Mouse (Mus musculus) right cerebral cortex, postnatal 14 days (tissue): ENCODE results near the gene Nfia.

Experiments used
- DNase-seq: peaks from one replicate; pipeline ENCODE4 v3.0.0; 2022

Gene Nfia

DNA sequence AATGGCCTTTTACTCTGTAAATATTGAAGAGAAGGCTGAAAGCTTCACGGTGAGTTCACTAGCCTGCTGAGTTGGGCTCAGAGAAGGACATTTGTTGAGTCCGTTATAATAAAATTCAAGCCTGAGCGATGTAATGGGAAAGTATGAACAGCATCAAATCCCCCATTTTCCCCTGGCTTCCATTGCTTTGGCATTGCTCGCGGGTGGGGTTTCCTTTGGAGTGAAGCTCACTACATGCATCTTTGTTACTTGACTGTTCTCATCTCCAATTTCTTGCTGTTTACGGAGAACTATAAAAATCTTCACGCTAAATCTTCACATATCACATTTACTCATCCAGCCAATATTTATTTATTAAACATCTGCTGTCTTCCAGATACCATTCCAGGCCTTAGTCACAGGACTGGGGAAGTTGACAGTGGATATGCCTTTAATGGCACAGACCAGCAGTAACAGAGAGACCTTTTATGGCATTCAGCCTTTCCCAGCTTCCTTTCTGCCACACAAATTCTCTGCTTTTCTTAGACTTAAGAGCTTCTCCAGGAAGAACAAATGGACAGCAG lies 196.3 kb downstream of the Nfia start:
- no peak for DNase-seq

DNA sequence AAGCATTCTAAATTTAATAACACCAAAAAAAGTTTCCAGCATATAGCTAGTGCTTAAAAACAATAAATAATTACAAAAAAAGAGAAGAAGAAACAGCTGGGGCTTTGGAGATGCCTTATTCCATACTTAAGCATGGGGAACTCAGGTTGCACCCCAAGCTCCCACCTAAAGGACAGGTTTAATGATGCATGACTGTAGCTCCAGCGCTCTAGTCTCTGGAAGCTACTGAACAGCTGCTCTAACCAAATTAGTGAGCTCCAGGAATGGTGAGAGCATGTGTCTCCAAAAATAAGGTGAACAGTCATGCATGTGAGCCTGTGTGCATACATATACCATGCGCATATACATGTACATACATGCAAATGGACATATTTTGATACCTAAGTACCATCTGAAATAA lies 200.5 kb downstream of the Nfia start:
- no peak for DNase-seq

DNA sequence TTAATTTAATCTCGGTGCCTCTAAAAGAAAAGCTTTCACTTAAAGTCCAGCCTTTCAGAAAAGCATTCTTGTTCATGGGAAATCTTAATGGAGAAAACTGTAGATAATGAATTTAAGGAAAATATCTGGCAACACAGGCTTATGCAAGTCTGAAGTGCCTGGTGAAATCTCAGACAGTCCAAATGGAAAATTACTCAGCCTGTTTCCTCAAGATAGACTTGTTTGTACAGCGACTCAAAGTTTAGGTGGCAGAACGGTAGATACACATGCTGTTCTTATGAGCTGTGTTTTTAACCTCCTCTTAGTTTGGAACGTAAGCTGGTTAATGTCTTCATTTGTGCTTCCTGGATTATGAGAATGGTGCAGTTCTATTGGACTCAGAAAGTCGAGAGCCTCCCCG lies 201.5 kb downstream of the Nfia start:
- DNase-seq: no peak

DNA sequence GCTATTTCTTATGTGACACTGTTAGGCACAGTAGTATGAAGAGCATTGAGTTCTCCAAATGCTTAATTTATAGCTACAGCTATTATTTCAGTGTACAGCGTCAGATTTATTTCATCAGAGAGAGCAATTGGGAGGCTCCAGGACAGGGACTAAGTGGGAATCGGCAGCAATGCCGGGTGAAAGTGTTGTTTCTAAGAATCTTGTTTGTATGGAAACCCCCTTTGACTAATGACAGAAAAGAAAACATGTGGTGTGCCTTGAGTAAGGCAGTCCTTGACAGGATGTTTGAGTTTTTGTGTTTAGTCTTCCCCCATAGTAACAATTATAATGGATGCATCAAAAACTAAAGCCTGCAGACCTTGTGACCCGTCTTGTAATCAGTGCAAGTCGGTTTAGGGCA lies 204.4 kb downstream of the Nfia start:
- no peak for DNase-seq

DNA sequence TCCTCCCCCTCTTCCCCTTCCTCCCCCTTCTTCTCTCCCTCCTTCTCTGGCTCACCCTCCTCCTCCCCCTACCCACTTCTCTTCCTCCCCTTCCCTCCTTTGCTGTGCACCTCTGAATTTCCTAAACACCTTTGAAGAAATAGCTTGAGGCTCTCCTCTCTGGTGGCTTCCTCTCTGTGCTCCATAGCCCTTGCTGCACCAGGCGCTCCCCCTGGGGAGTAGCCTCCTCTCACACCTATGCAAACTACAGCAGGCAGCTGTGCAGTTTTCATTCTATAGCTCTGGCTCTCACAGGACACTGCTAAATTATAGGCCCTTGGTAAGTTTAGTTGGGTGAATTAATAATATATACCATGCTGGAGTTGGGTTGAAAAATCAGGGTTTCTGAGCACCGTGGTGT lies 211.8 kb downstream of the Nfia start:
- DNase-seq: no peak

DNA sequence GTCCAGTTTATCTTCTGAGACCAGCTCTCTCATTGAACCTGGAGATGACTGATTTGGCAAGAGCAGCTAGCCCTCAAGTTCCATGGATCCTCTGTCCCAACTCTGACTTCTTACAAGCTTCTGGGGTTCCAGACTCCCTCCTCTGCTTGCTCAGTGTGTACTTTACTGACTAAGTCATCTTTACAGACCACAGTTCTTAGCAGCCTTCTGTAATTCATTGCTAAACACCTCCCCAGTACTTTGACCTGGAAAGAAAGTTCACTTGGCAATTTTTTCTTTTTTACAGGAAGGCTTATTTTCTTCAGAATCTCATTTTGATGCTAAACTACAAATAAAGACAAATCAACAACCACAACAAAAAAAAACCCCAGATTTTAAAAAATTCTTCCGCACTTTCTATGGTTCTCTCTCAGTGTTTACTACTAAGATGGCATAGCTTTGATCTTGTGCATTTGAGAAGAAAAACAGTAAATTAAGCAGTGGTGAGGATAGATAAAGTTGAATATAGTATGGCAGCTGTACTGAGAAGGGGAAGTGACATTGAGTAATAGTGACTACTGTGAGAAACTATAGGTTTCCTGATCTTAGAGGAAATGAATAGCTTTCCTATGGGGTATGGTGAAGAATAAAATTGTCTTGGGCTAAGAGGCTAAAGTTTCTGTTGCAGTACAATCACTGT lies 213.7 kb downstream of the Nfia start:
- no peak for DNase-seq

DNA sequence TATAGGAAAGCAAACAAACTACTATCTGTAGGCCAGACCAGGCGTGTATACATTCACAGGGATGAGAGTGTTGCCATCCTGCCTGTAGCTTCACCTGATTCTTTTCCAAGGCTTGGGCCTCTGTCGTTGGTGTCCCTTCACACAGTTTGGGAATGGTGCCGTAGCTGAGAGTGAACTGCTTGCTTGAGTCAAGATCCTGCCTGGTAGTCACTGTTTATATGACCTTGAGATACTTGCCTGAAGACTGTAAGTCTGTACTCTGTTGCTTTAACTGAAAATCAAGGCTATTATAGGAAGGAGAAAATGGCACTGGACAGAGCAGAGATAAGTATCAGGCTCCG lies 214.2 kb downstream of the Nfia start:
- no peak for DNase-seq

DNA sequence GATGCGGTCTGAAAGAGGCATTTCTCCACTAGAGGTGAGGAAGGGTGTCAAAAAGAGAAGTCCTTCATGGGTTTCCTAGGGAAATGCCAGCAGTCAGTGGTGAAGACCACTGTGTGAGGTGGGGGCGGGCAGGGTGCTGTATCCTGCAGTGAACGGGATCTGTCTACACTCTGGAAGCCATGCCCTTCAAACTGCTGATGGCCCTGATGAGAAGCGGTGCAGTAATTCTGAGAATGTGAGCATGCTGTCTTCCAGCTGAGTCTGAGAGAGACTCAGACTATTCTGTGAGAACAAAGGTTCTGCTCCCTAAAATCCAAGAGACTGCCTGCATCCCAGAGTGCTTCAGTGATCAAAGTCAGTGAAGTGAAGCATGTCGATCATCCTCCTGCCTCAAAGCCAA lies 216.2 kb downstream of the Nfia start:
- DNase-seq: no peak

DNA sequence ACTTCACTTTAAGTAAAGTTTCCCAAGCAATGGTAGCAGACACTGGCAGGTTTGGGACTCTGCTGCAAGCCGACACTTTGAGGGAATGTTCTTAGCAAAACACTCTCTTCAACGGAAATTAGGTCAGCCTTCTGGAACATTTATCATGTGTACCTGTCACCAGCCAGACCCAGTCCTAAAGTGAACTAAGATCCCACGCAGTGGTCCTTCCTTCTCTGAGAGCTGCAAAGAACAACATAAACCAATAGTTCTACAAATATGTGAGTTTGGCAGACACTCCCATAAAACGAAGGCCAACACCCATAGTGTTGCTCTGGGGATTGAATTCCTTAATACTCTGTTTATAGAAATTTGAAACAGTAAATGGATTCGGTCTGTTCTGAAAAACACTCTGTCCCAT lies 217.9 kb downstream of the Nfia start:
- DNase-seq: no peak

DNA sequence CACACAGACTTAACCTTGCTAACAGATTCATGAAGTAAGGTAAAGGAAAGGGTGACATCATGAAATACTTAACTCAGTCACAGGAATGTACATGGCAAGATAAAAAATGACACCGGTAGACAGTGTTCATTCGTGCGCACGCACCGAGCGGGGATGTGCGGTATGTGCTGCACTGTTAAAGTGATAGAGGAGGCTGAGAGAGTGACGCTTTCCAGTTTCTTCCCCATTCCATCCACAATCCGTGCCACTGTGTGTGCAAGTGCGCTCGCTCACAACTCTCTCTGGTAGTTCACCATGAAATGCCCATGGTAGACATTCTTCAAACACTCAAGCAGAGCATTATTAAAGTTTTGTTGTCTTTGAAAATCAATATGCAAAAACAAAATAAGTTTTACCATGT lies 218.9 kb downstream of the Nfia start:
- DNase-seq: no peak

DNA sequence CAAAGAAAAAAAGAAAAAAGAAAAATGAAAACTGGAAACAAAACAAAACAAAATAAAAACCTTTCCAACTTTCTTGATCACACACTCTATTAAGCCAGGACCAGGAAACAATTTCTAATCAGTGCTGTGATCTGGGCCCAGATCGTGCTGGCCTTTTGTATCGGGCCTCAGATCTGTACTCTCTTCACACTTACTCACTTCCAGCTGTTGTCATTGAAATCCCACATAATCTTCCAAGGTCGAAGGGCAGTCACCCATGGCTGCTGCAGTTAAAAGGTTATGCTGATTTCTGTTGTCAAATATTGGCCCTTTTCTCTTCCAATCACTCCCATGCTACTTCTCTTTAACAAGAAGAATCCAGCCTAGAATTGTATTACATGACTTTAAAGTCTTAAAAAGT lies 219.3 kb downstream of the Nfia start:
- DNase-seq: no peak

DNA sequence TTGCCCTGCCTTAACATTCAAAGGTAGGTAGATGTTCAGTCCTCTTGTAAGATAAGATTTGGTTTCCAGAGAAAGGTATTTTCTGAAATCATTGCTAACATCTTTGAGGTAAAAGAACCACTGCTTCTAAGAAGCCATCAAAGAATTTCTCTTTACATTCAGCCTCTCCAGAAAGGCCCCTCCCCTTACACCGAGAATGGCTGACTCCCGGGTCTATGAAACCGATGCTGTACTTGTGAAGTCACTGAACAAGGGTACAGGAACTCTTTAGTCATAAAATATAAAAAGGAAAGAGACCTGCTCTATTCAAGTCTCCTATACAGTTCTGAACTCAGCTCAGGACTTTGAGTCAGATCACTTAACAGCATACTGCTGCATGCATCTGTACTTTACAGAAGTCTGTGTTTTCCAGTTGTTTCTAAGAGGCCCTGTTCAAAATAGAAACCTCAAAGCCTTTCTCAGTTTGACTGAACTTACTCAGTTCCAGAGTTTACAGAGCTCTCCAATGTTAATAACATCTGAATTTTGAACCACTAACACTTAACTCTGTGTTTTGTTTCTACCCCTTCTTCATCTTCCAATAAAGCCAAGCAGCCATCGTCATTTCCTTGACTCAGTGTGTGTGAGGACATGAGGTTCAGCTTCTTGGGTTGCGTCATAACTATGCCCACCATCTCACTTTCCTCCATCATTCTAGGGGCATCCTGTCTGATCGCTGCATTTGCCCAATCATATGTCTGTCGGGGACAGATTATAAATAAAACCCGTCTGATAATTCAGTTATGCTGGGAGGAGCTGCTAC lies 223.6 kb downstream of the Nfia start:
- no peak for DNase-seq

DNA sequence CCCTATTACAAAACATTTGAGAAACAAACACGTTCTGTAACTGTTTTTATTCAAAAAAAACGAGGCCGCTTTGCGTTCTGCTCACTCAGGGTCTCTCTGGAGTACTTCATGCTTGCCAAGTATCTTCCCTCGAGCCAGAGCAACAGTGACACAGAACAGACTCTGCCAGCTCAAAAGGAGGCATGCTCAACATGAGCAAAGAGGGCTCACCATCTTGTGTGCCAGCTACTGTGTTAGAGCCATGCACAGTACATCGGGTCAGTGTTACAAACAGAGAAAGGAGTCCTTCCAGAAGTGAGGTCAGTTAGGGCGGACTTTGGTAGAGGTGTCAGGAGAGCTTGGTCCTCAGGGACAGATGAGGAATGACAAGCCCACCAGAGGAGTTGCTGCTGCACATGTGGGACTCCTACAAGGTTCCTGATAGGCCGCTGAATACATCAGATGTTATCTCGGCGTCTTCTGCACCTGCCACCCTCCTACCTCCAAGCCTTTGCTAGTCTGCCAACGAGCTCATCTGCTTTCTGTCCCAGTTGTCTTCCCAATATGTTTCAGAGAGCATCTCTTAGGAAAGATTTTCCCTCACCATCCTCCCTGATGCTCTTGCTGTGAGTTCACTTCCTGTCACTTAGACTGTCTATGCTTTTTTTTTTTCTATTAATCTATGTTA lies 224.8 kb downstream of the Nfia start:
- no peak for DNase-seq

DNA sequence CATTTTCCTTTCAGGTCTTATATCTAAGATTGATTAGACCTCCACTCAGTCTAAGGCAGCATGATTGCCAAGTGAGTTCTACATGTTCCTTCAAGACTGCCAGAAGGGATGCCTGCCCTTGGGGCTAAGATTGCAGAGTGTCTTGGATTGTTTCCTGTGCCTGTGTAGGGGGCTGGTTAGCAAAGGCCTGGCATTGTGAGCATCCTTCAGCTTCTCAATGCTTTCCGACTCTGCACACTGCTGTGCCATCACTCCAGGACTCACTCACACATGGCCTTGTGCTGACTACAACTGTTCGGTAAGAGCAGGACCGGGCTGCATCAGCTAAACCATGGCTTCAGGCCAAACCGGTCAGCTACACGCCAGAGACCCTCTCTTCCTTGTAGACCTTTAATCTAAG lies 229.7 kb downstream of the Nfia start:
- DNase-seq: no peak

DNA sequence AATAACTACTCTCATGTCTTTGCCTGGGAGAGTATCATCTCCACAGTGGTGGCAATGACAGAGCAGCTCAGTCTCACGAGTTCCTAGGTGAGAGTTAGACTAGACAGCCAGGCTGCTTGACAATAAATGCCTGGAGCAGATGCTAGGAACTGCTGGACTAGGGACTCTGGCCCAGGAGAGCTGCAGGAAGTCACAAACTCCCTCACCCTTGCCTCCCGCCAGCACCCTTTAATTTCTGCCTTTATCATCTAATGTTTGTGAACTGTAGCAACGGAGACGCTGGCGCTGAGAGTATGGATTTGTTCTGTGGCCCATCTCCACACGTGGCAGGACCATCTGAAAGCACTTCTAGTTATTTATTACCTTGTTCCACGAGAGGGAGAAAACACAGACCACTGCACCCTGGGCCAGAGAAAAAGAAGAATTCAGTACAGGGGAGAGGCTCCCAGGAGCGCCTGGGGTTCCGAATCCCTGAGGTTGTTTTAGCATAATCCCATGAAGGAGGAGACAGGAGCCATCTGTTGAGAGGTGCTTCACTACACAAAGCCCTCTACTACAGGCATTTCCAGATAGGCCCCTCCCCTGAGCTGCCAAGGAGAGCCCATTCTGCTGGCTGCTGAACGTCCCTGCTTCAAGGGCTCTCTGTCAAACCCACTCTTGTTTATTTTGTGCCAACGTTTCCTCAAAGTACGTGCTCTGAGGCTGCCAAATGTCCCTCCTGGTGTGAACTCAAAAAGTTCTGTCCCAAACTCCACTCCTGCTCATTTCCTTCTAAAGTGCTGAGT lies 231.0 kb downstream of the Nfia start:
- no peak for DNase-seq

DNA sequence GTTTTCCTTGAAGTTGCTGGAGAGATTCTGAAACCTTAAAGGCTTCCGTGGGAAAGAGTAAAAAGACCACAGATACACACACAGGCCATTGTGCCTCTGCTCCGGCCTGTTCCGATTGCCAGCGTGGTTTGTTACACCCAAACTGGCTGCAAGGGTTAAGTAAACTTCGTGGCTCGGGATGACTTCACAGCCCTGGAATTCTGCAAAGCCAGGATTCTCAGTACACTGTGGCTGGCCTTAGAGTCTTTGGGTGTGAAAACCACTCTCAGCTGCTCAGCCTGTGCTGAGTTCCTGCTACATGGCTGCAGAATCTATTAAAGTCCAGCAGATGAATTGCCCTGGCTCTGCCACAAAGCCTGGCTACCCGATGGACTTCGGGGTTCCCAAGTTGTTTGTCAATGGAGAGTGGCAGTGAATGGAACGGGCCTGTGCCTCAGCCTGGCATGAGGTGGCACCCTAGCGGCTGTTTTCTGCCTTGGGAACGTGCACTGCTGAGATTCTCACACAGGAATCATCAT lies 231.6 kb downstream of the Nfia start:
- peak; percentile 49 for DNase-seq

DNA sequence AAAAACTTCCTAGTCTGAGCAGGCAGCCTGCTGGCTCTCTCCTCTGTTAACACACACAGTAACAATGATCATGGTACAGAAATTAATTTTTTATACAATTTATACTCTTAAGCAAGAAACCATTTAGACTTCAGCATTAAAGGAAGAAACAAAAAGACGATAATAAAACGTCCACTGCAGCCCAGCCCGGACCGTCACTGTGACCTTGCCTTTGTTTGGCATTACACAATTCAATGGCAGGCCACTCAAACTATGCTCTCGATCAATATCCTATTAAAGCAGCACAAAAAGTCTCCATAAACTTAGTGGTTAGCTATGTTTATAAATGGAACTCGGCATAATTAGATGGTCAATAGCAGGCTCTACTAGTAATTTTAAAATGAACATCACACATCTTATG lies 232.5 kb downstream of the Nfia start:
- no peak for DNase-seq

DNA sequence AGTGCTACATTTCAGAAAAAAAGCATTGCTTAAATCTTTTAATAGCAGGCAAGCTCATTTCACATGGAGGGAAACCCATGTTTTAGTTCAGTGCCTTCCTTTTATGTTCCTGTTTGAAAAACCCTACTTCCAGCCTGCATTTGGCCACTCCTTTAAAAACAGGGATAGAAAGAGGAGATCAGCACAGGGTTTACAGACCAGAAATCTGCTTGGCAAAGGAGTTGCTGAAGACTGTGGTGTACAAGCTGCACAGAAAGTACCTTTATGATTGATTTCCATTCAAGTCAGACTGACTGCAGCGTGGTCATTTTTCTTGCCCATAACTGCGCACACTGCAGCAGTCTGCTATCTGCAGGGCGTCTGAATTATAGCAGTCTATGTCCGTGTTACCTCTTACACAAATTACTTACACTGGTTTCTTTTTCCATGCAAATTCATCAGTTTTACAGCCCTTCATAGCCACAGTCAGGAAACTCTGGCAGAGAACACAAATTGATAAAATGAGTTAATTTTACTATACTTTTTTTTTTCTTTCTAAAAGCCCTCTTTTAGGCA lies 236.4 kb downstream of the Nfia start:
- DNase-seq: no peak

DNA sequence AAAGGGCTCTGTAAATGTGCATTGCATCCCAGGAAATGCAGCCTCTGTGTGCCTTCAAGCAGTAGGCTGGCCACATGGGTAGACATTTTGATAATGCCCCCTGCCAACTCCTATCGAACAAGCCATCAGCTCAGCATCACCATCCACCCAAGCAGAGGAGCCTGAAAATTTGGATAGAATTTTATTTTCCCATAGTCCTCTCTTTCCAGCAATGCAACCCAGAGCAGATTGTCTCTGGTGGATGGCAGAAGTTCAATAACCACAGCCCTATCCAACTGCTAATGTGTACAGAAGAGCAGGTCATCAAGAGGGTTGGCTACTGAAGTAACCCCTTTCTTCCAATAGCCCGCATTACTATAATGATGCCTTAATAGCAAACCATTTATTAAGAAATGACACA lies 237.4 kb downstream of the Nfia start:
- DNase-seq: no peak

DNA sequence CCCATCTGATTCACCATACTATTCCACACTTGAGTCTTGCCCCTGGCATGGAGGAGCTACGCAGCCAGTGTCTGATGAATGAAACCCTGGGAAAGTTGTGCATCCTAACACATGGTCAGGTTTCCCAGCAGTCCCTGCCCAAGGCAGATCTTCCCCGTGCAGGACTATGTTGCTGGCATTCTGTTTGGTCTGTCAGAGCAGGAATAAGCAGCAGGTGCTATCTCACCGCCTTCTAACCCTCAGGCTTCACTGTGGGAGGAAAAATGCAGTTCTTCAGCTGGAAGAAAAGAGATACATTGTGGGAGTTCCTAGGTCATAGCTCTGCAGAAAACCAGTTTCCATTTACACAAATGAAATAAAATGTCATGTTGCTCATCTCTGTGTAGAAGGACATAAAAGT lies 247.3 kb downstream of the Nfia start:
- no peak for DNase-seq

DNA sequence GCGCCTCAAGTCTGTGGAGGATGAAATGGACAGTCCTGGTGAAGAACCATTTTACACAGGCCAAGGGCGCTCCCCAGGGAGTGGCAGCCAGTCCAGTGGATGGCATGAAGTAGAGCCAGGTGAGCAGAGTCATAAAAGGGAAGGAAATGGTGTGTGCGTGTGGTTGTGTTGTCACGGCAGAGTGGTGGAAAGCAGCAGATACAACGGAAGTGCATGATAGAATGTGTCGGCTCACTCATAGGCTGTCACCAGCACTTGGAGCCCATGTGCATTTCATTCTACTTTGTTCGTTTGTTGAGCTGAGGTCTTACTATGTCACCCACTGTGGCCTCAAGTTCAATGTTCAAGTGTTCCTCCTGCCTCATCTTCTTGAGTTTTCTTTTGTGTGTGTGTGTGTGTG lies 248.3 kb downstream of the Nfia start:
- no peak for DNase-seq

DNA sequence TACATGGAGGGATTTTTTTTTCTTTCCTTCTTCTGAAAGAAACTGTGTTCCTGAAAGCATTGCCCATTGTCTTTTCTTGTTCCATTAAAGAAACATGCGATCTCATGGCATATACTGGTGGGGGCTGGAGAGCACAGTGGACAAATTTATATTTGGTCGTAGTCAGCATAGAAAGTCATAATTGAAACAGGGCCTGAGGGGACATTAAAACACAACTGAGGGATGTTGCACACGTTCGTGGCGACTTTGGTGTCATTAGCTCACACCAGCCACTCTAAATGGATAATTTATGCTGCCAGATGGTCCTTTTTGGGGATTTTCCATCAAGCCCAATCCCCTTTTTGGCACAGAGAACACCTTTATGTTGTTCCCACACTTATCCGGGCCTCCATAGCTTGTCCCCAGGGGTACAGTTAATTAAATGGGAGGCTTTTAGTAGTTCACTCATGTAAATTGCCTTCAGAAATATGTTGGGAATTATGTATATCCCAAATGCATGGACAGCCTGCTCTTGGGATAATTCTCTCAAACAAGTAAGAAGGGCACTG lies 250.8 kb downstream of the Nfia start:
- DNase-seq: no peak
